ENCODE assay signal across 9 mouse cellular contexts in genomic region chr6:143414590-143415382, GRCm38 (mm10).
DNase-seq lines count a peak whose midpoint lies in the region; ATAC-seq lines count a peak whose summit lies in the region.
"Had no signal": no experiment of that assay in that cellular context is flagged by ENCODE, and none has a peak within 500 bp of the region (broad histone marks: within the 10 kb centered on the region; RNA-seq: fewer than 3 reads in every experiment).

No protein-coding gene starts in this region.

- peak; percentile 73 for DNase-seq in cerebellum, adult 8-10 months
- peak; percentile 84 for DNase-seq in layer of hippocampus, adult 11-12 months (ENCODE audit: low spot score)
- DNase-seq in left cerebral cortex, postnatal 25 days (ENCODE audit: low spot score in 2 of 2) = peak; percentile 67 to 94
- no peak for DNase-seq in lung, postnatal 10 days
- no peak for DNase-seq in gastrocnemius, postnatal 4 days (ENCODE audit: low spot score in 2 of 2)
- no peak for DNase-seq in adrenal gland, adult 18-20 months (ENCODE audit: low spot score in 2 of 2)
- DNase-seq: adrenal gland, postnatal 14 days; kidney, adult 8-10 months had no signal

- intact Hi-C loops in left cerebral cortex, postnatal 25 days (cut with DNase I) = loop anchor here (2.0 kb wide), 1 partner anchor 62 kb away; no protein-coding TSS in a partner anchor

- ATAC-seq in cerebellum, adult (ENCODE audit: insufficient number of reproducible peaks, low FRiP score, low TSS enrichment) = peak; percentile 78

Comparison
In these comparisons a context has a peak if more than half of its experiments do, and no peak if none do; other contexts are left out.
1. DNase-seq: peak in cerebellum, adult 8-10 months (single experiment), layer of hippocampus, adult 11-12 months (single experiment) and left cerebral cortex, postnatal 25 days (2 of 2); none in lung, postnatal 10 days (single experiment), gastrocnemius, postnatal 4 days (0 of 2) and adrenal gland, adult 18-20 months (0 of 2).